Mouse (Mus musculus) induced T-regulatory cell, adult 2 months (primary cell): ENCODE data around the gene Nup88.
"Not testable (repeated sequence)": the region's sequence is repeated elsewhere in the genome, so short reads cannot be mapped to it uniquely, and the experiment has no call there.

Experiments used
- DNase-seq: peaks from one replicate; pipeline ENCODE4 v3.0.0-alpha.2; 2012; ENCODE audit warnings: low read depth

Gene Nup88

DNA sequence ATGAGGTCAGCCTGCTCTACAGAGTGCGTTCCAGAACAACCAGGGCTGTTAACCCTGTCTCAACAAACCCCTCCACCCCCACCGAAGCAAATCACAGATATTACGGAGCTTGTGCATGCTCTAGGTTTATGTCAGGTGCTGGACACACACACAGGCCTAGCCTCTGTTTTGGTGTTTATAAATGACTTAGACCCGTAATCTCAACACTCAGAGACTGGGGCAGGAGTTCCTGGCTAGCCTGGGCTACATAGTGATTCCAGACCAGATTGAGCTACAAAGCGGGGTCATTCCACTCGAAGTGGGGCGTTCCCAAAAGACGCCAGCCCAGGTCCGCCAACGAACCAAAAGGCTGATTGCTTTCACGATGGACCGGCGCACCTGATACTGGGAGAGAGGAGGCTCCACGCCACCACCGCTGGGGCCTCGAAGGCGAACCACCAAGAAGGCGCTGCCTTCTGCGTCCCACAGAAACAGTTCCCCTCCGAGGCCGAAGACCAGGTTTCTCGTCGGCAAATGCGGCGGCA lies 440 bp downstream of the Nup88 start:
- no peak for DNase-seq

DNA sequence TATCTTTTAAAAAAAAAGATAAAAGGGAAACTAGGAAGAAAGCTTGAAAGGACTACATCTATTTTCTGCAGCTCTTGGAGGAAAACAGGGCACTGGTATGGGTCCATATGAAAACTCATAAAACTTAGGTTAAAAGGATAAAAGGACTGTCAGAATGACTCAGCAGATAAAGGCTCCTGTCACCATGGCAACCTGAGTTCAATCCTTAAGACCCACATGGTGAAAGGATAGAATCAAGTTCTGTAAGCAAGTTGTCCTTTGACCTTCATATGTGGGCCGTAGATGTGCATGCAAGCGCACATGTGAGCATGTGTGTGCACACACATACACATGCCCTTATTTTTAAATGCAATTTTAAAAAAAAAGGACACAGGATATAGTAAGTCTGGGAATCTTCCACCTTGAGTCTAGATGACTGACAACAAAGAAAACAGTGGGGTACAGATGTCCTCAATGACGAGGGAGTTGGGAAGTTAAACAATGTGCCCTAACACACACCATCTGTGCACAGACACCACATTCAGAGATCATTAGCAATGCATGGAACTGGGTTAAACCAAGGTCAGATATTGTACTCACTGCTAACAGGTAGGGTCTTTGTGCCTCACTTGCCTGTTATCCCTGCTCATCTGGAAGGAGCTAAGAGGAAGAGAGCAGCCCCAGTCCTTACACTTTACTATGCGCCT lies 5.4 kb downstream of the Nup88 start:
- no peak for DNase-seq

DNA sequence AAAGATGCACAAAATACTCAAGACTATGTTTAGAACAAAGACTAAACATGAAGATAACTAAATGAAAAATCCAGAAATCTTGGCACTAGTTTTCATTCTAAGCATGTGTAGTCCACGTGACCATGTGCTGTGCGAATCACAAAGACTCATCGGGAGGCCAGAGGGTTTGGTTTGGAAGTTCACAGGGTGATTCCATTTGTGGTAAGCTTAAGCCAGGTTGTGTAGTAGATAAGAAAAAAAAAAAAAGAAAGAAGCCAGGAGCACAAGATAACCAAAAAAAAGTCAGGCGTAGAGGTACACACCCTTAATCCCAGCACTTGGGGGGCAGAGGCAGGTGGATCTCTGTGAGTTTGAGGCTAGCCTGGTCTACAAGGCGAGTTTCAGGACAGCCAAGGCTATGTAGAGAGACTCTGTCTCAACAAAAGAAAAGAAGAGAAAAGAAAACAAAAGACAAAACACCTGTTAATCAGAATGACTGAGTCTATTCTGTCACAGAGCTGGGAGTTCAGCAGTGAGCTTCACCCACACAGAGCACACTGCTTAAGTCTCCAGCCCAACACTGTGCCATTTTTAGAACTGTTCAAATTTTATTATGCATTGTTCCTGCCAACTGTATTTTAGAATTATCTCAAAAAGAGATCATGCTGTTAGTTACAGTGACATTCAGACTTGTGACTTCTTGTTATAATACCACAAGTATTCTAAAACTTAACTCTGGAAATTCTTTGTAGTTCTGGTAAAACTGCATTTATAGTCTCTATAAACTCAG lies 8.8 kb downstream of the Nup88 start:
- DNase-seq: no peak

DNA sequence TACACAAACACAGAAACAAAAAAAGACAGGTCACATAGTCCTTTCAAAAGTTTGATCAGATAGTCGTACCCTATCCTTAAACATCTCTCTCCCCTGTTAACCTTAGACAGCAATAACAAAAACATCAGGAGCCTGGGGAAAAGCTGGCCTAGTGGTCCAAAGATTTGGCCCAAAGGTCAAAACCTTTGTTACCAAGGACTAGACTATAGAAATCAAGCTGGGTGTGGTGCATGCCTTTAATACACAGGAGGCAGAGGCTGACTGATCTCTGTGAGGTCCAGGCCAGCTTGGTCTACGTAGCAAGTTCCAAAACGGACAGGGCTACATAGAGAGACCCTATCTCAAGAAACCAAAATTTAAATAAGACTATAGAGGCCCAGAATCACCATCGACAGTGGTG lies 15.1 kb downstream of the Nup88 start:
- DNase-seq: no peak

DNA sequence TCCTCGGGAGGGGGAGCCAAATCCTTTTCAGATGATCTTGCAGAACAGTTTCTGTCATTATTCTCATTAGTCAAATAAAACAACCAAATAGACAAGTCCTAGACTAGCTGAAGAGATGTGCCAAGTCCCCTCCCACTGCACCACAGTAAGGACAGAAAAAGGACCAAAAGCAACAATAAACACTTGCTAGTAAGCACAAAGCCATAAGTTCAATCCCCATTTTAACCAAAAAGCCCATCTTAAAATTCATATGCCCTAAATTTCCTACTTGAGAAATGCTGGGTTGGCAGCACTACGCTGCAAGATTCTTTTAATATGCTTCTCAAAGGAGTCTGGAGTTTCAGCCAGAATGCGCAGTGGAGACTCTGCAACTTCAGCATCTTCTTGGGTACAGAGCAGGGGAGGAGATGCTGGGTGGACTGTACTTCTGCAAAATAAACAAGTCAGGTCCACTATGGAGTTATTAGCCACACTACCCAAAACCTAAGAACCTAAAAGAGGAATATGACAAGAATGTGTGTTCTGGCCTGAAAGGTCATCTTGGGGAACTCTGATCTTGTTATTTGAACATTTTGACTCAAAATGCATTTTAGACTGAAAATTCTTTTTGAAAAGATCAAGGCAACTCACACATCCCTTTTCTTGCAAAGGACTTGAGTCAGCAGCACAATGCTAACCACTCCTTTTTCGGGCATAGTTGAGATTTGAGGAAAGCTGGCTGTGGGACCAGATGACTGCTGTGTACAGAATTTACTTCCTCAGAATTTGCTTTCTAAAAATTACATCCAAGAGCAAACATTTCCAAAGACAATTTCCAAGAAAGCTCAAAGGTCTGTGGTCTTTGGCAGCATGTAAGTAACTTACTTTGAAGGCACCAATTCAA lies 24.6 kb downstream of the Nup88 start:
- no peak for DNase-seq

DNA sequence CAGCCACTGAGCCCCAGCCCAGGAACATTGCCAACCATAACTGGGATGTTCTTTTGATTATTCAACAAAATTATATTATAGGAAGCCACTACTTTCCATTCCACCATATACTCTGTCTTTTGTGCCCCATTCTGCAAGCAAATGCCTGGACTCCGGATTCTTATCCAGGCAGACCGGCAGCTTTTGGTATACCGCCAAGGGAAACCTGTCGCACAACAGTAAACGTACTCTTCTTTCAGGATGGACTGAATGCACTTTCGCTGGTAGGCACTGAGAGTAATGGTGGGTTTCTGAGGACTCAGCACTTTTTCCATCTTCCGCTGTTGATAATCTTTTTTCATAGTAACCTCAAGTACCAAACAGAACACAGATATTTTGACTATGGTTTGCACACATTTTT lies 26.1 kb downstream of the Nup88 start:
- no peak for DNase-seq

DNA sequence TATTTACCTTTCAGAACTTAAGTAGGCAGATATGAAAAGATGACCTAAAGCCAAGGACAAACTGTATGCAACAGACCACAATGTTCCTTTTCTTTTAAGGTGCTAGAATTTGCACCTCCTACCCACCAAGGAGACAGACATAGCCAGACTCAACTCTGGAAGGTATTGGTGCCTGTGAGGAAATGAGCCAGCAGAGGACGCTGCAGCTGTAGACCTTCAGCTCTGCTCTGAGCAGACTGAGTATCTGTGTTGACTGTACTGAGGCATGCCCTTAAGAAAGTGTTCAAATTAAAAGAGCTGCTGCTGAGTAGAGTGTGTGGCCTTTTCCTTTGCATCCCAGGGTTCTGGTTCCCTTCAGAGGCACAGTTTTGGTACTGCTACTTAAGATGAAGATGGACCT lies 27.2 kb downstream of the Nup88 start:
- no peak for DNase-seq

DNA sequence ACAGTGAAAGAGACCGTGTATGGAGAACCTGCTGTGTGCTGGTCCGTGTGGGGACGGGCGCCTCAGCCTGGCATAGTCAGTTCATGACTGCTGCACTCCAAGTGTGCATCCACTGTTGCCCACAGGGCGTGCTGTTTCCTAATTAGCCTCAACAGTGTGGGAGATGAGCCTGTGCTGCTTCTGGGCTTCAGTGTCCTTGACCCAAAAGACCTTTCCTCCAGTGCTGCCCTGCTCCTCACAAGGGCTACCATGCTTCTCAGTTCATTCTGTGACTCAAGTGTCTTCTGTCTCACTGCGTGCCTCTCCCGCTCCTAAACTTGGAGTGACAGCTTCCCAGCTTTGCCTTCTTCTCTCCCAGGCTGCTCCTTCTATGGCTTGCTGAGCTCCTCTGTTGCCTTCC lies 34.5 kb downstream of the Nup88 start:
- DNase-seq: no peak

DNA sequence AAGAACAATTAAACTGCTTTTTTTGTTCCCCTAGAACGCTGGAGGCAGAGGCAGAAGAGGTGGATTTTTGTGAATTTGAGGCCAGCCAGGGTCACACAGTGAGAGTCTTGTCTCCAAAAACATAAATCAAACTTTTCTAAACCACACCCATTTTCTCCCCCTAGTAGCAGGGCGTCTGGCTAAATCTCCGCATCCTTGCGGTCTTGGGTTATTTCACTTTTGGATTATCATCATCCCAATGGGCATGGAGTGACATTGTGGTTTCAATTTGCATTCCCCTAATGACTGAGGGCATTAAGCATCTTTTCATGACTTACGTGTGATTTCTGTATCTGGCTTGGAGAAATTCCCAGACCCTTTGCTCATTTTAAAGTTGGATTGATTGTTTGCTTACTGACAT lies 38.3 kb downstream of the Nup88 start:
- no peak for DNase-seq

DNA sequence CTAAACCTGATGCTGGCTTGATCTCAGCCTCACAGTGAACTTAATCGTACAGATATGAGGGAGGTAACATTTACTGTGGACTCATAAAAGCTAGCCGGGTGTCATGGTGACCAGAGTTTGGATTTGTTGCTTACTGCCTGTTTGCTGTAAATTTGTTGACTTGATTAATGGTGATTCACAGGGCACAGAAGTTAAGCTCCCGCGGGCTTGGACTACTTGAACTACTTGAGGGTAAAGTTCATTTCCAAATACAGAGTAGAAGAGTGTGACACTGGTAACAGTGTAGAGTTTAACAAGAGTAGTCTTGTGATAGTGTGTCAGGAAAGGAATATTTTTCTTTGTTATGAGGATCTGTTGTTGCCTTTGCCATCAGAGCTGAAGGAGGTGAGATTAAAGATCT lies 50.2 kb downstream of the Nup88 start:
- DNase-seq: no peak

DNA sequence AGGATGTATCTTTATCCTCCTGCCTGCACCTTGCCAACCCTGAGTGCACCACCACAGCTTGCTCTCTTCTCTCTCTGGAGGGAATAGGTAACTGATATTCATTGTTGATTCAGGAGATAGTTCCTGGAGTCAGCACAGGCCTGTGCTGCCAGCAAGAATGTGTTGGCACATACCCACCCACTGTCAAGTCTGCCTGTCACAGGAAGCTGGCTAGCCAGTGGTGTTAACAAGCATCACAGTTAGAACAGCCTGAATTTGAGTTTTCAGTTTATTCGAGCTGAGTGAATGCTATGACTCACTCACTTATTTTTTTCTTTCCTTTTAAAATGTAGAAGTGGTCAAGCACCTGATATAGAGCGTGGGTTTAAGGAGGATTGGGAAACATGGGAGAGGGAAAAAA lies 51.9 kb downstream of the Nup88 start:
- no peak for DNase-seq

DNA sequence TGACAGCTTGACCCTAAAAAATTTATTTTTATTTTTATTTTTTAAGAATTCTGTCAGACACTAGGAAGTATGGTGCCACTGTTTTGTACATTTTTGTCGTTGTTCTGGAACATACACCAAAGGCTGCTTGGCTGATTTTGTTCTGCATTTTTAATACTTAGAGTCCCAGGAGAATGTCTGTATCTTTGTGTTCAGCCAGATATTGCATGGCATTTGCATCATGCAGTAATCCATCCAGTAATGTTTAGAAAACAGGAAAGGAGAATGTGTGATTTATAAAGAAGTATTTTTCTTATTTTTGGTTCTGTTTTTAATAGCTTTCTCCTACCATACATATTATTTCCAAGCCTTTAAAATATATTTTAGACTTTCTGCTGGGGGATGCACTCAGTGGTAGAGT lies 57.9 kb downstream of the Nup88 start:
- DNase-seq: no peak

DNA sequence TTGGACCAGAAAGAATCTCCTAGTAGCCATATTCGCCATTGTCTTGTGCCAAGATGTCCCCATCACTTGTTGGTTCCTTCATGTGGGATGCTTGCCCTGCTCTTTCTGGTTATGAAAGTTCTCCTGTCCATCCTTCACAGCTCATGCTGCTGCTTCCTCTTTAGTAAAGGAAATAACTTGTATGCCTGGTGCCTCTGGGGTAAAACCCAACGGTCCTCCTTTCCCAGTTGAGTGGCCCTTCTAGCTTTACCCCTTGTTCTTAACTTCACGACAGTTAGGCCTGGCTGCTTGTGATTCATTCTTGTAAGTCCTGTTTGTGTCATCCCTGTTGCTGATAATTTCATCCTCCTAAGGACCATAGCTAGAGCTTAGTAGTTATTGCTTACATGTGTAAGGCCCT lies 58.5 kb downstream of the Nup88 start:
- DNase-seq: no peak

DNA sequence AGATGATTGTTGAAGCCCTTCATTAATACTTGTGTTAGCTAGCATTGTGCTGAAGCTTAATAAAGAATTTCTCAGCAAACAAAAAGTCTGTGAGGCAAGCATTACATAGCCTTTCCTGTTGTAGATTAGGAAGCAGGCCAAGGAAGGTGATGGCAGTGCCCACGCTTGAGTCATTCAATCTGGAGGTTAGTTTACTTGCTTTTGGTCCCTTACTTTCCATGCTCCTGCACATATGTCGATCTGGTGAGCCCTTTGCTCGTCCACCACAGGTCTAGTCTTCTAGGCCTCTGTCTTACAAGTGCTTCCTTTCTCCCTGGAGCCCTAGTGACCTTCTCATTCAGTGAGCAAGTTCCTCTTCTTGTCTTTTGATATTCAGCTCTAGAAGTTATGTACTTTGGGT lies 63.1 kb downstream of the Nup88 start:
- DNase-seq: no peak

DNA sequence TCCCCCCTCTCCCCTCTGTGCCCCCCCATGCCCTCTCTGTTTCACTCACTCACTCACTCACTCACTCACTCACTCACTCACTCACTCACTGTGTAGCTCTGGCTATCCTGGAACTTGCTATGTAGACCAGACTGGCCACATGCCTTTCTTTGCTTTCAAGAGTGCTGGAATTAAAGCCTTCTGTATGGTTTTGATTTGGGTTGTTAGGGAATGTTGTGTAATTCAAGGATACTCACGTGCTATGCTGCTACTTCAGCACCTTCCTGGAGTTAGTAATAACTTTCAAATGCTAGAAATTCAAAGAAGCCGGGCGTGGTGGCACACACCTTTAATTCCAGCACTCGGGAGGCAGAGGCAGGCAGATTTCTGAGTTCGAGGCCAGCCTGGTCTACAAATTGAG lies 71.6 kb downstream of the Nup88 start:
- DNase-seq: not testable (repeated sequence)

DNA sequence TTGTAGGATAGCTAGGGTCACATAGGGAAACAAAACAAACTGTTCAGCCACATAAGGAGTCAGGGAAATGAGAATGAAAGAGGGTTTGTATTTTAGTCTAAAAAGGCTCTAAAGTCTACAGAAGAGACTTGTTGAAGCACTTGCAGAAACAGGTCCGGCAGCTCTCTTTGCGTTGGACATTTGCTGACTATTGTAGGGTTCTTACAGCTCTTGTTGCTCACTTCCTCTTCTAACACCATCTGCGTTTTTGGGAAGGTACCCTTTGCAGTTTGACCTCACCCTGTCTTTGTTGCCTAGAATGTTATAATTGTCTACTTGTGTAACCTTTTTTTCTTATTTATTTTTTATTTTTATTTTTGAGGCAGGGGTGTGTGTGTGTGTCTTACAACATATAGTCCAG lies 72.1 kb downstream of the Nup88 start:
- no peak for DNase-seq
